Mouse (Mus musculus) intestine, embryonic 14.5 days (tissue): ENCODE measurements around the gene Gng12. TPM values are rescaled to one million over a fixed set of nuclear protein-coding genes. Genes with fewer than 3 reads are reported as not detected.

ENCODE experiments used
- ATAC-seq: fragments of 200-750 bp; cut with Nextera tagmentation; replicated peaks from 2 replicates; pipeline ENCODE4 v1.8.0; 2017; ENCODE audit warnings: low read depth, moderate number of reproducible peaks, moderate TSS enrichment, moderate library complexity; ENCODE audit not compliant: low FRiP score, low TSS enrichment
- DNase-seq: peaks from one replicate; pipeline ENCODE4 v3.0.0-alpha.2; 2018; ENCODE audit warnings: low spot score
- H3K27ac ChIP-seq: fragments of 300-500 bp; sonication (generic); 2 replicates; pipeline ENCODE4 v1.5.1; 2014; ENCODE audit warnings: low read depth, mild to moderate bottlenecking, control low read depth
- H3K27me3 ChIP-seq: fragments of 300-500 bp; sonication (generic); replicated peaks from 2 replicates; pipeline ENCODE4 v1.6.1; 2014; ENCODE audit warnings: low read length, control low read depth; ENCODE audit not compliant: control insufficient read depth, insufficient read depth
- H3K36me3 ChIP-seq: fragments of 300-500 bp; sonication (generic); 2 replicates; pipeline ENCODE4 v1.6.1; 2014; ENCODE audit warnings: low read length, control low read depth; ENCODE audit not compliant: control insufficient read depth, insufficient read depth
- H3K4me1 ChIP-seq: fragments of 300-500 bp; sonication (generic); replicated peaks from 2 replicates; pipeline ENCODE4 v1.6.1; 2014; ENCODE audit warnings: low read length, control low read depth, mixed read lengths; ENCODE audit not compliant: control insufficient read depth, insufficient read depth
- H3K4me2 ChIP-seq: fragments of 300-500 bp; sonication (generic); 2 replicates; pipeline ENCODE4 v1.6.1; 2014; ENCODE audit warnings: low read length
- H3K4me3 ChIP-seq: fragments of 300-500 bp; sonication (generic); 2 replicates; pipeline ENCODE4 v1.5.1; 2014; ENCODE audit warnings: low read depth, low read length, control low read depth, mixed read lengths
- H3K9ac ChIP-seq: fragments of 300-500 bp; sonication (generic); 2 replicates; pipeline ENCODE4 v1.6.1; 2014; ENCODE audit warnings: mild to moderate bottlenecking, low read length
- H3K9me3 ChIP-seq: fragments of 300-500 bp; sonication (generic); 2 replicates; pipeline ENCODE4 v1.6.1; 2016; ENCODE audit warnings: low read length, control low read depth; ENCODE audit not compliant: control insufficient read depth
- WGBS: fragments of 180-500 bp; shearing (Covaris S2); extraction: QIAGEN DNeasy Blood & Tissue Kit; methylation state at CpG from one replicate; pipeline ENCODE4 v1.1.7; 2014; 5-methylcytosine and 5-hydroxymethylcytosine counted together
- polyA plus RNA-seq: library from polyadenylated mRNA; unstranded; fragments of >200 nt; fragmentation: Nextera tagmentation; extraction: Ambion mirVana; gene quantifications from 2 replicates; pipeline ENCODE4 v1.2.1, GENCODE M21; 2014

Gng12 gene
- polyA plus RNA-seq, 1 experiment from 2014 or later, result 140 TPM

- Histone ChIP-seq H3K9ac (no peak overlapping the region), H3K4me2 (no peak overlapping the region), H3K27me3 (no peaks in the 10 kb centered on the region), H3K4me3 (no peak overlapping the region), H3K36me3 (no peaks in the 10 kb centered on the region), H3K9me3 (no peaks in the 10 kb centered on the region), H3K4me1 (peaks cover 26% of the 10 kb centered on the region), H3K27ac (no peak overlapping the region)
- DNase-seq (no peak), ATAC-seq (no peak)
- WGBS, result 23% methylated on average over 2 of the region's 2 CpGs
Measured at GRCm38 (mm10) chr6:66967788-66968187, 71.6 kb downstream of the Gng12 start.

GRCm38 (mm10) chr6:66969446-66969845 is 73.2 kb downstream of the Gng12 start:
- H3K36me3 ChIP-seq, result no peaks in the 10 kb centered on the region
- 75% methylated on average over 3 of the region's 3 CpGs for WGBS
- H3K4me1 ChIP-seq, result peaks cover 26% of the 10 kb centered on the region
- no peaks in the 10 kb centered on the region for H3K27me3 ChIP-seq
- ATAC-seq, result no peak
- no peak overlapping the region for H3K9ac ChIP-seq
- no peak for DNase-seq
- H3K4me3 ChIP-seq, result no peak overlapping the region
- no peak overlapping the region for H3K4me2 ChIP-seq
- no peak overlapping the region for H3K27ac ChIP-seq
- no peaks in the 10 kb centered on the region for H3K9me3 ChIP-seq

GRCm38 (mm10) chr6:66972300-66972699 is 76.1 kb downstream of the Gng12 start:
- Histone ChIP-seq H3K4me3 (no peak overlapping the region), H3K4me1 (peaks cover 14% of the 10 kb centered on the region), H3K9me3 (no peaks in the 10 kb centered on the region), H3K27ac (no peak overlapping the region), H3K9ac (no peak overlapping the region), H3K27me3 (no peaks in the 10 kb centered on the region), H3K4me2 (no peak overlapping the region), H3K36me3 (no peaks in the 10 kb centered on the region)
- DNase-seq (no peak), ATAC-seq (no peak)
- 77% methylated on average over 8 of the region's 8 CpGs for WGBS

DNA sequence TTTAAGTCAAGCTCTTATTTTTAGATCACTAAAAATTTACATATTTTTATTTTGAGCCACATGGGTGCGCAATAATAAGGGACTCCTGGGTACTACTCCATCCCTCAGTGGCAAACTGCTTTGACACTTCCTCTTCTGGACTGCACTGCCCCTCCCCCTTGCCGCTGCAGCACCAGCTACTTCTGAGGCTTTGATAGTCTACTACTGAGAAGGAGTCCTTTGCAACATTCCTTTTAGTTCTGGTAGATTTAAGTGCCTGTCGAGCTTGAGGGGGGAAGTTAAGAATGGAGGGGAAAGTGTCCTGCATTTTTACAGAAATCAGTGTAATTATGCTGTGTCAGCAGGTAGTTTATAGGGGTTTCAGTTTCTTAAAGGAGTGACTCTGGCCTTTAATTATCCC is 77.0 kb downstream of the Gng12 start:
- Histone ChIP-seq H3K27ac (no peak overlapping the region), H3K9ac (no peak overlapping the region), H3K4me3 (no peak overlapping the region), H3K36me3 (no peaks in the 10 kb centered on the region), H3K9me3 (no peaks in the 10 kb centered on the region), H3K4me2 (no peak overlapping the region), H3K27me3 (no peaks in the 10 kb centered on the region), H3K4me1 (peaks cover 7% of the 10 kb centered on the region)
- DNase-seq, result no peak
- 32% methylated on average over 3 of the region's 3 CpGs for WGBS
- ATAC-seq, result no peak

DNA sequence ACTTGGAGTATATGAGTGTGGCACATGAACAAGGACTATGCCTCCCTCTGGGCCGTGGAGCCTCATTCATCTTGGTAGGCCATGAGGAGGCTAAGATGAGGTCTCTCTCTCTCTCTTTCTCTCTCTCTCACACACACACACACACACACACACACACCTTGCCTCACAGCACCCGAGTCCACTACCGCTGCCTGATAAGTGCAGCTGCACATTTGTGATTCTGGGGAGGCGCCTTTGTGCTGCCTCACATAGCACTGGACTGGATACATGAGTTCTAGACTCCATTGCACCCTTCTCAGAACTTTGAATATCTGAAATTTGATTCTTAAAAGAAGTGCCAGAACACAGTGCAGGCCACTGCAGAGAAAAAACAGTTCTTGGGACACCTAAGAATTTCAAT is 79.3 kb downstream of the Gng12 start:
- no peak for ATAC-seq
- H3K9ac ChIP-seq, result no peak overlapping the region
- 80% methylated on average over 4 of the region's 4 CpGs for WGBS
- H3K4me3 ChIP-seq, result no peak overlapping the region
- H3K27ac ChIP-seq, result no peak overlapping the region
- H3K36me3 ChIP-seq, result no peaks in the 10 kb centered on the region
- DNase-seq, result no peak
- H3K4me1 ChIP-seq, result peaks cover 5% of the 10 kb centered on the region; the same call in 1 of the 2 replicates
- no peaks in the 10 kb centered on the region for H3K27me3 ChIP-seq
- no peaks in the 10 kb centered on the region for H3K9me3 ChIP-seq
- H3K4me2 ChIP-seq, result no peak overlapping the region

- Histone ChIP-seq H3K36me3 (no peaks in the 10 kb centered on the region), H3K4me1 (no peaks in the 10 kb centered on the region), H3K27ac (no peak overlapping the region), H3K4me3 (no peak overlapping the region), H3K9me3 (no peaks in the 10 kb centered on the region), H3K4me2 (no peak overlapping the region), H3K27me3 (no peaks in the 10 kb centered on the region), H3K9ac (no peak overlapping the region)
- DNase-seq (no peak), ATAC-seq (no peak)
- WGBS, result 62% methylated on average over 1 of the region's 1 CpGs
Measured at GRCm38 (mm10) chr6:66979197-66979596, 83.0 kb downstream of the Gng12 start.

- Histone ChIP-seq H3K27me3 (no peaks in the 10 kb centered on the region), H3K4me1 (peaks cover 5% of the 10 kb centered on the region; the same call in 1 of the 2 replicates), H3K36me3 (no peaks in the 10 kb centered on the region), H3K27ac (no peak overlapping the region), H3K9me3 (no peaks in the 10 kb centered on the region), H3K4me3 (no peak overlapping the region), H3K4me2 (no peak overlapping the region), H3K9ac (no peak overlapping the region)
- no peak for DNase-seq
- WGBS, result 78% methylated on average over 4 of the region's 4 CpGs
- ATAC-seq, result no peak
Measured at GRCm38 (mm10) chr6:66980040-66980439, 83.8 kb downstream of the Gng12 start.

DNA sequence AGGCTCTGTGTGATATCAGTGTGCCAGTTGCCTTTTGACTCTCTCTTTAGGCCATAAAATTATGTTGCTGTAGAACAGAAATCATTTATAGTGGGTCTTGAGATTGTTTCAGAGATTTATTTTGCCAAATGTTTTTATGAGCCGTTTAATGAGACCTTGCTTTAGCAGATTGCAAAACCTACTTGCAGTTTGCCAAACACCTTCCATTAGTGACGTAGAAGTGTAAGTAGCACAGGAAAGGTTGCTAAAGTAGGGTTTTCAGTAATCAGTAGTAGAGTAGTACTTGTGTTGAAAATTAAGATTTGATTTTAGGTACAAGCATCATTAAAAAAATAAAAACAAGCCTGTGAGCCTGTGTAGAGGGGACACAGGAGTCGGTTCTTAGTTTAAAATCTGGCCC is 85.2 kb downstream of the Gng12 start:
- WGBS, result 92% methylated on average over 3 of the region's 3 CpGs
- H3K27me3 ChIP-seq, result no peaks in the 10 kb centered on the region
- H3K4me3 ChIP-seq, result no peak overlapping the region
- H3K36me3 ChIP-seq, result no peaks in the 10 kb centered on the region
- no peak overlapping the region for H3K9ac ChIP-seq
- H3K4me2 ChIP-seq, result no peak overlapping the region
- no peaks in the 10 kb centered on the region for H3K9me3 ChIP-seq
- DNase-seq (no peak), ATAC-seq (no peak)
- H3K4me1 ChIP-seq, result peaks cover 5% of the 10 kb centered on the region; the same call in 1 of the 2 replicates
- no peak overlapping the region for H3K27ac ChIP-seq

GRCm38 (mm10) chr6:66981864-66982263 is 85.7 kb downstream of the Gng12 start:
- ATAC-seq, result no peak
- 81% methylated on average over 1 of the region's 1 CpGs for WGBS
- H3K9ac ChIP-seq, result no peak overlapping the region

More at GRCm38 (mm10) chr6:66981864-66982263, 85.7 kb downstream of the Gng12 start:
- H3K27me3 ChIP-seq, result no peaks in the 10 kb centered on the region
- no peaks in the 10 kb centered on the region for H3K9me3 ChIP-seq
- H3K36me3 ChIP-seq, result no peaks in the 10 kb centered on the region
- no peak overlapping the region for H3K4me2 ChIP-seq
- DNase-seq, result no peak
- no peak overlapping the region for H3K27ac ChIP-seq
- no peak overlapping the region for H3K4me3 ChIP-seq
- H3K4me1 ChIP-seq, result peaks cover 5% of the 10 kb centered on the region; the same call in 1 of the 2 replicates
